ENCODE assay signal across 8 mouse cellular contexts in the genomic region with DNA sequence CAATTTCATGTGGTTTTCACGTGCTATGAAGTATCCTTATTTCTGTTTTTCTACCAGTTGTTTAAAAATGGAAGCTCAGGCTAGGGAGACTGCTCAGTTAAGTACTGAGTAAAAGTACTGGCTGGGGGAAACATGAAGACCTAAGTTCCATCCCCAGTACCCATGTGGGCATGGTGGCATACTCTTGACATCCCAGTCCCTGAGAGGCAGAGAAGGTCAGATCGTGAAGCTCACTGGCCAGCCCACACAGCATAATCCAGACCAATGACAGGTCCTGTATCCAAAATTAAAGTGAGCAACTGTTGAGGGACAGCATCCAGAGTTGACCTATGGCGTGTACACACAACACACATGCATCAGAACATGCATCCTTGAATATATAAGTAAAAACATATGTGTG. TPM values are rescaled to one million over a fixed set of nuclear protein-coding genes. Genes with fewer than 3 reads are reported as not detected.
A peak's percentile ranks its signal among the peaks of the same experiment; 100 is the strongest.
DNase-seq lines count a peak whose midpoint lies in the region; ATAC-seq and TF ChIP-seq lines count a peak whose summit lies in the region.

No protein-coding gene starts in this region.

- 0 out of 2 replicates have a peak overlapping the region, but pooled peaks have one; percentile 4 for H3K4me2 ChIP-seq in heart, embryonic 16.5 days (ENCODE audit: low read depth, low read length)
- peak overlapping the region; percentile 88 for H3K4me2 ChIP-seq in CH12.LX (ENCODE audit: insufficient read depth, low read depth, poor library complexity, severe bottlenecking)
- H3K4me2 ChIP-seq in limb, embryonic 15.5 days: peak overlapping the region; percentile 1; the same call in 1 of the 2 replicates

- in situ Hi-C loops in CH12.LX (cut with MboI; ENCODE audit: low pct_ligation_motif_present, low pct_unique_long_range_greater_than_20kb, low sequenced_read_pairs): no loop called here

- TF ChIP-seq RAD21 in CH12.LX (IDR thresholded peaks at IDR 0.05; ENCODE audit: low read depth, low read length): no peak

- H3K4me3 ChIP-seq in heart, embryonic 16.5 days (ENCODE audit: low read length): no peak overlapping the region
- H3K4me3 ChIP-seq in CH12.LX (replicated peaks in 1 of 3; ENCODE audit: low read depth in 2 of 3, low read length in 2 of 3, poor library complexity in 1 of 3): peak overlapping the region; percentile 60 to 95 (median 94)
- H3K4me3 ChIP-seq in limb, embryonic 15.5 days: no peak overlapping the region

- no peak for DNase-seq in heart, postnatal 4 days
- peak; percentile 17 for DNase-seq in A20 (ENCODE audit: low read depth, low spot score)
- no peak for DNase-seq in CH12.LX (ENCODE audit: extremely low read depth)
- no peak for DNase-seq in layer of hippocampus, postnatal 25 days (ENCODE audit: extremely low spot score in 1 of 2, low spot score in 1 of 2)
- no peak for DNase-seq in B cell, adult 2 months
- no peak for DNase-seq in frontal cortex, postnatal 25 days (ENCODE audit: low spot score in 2 of 2)

- H3K79me2 ChIP-seq in CH12.LX (replicated peaks; ENCODE audit: control insufficient read depth, extremely low read depth, insufficient read depth, poor library complexity, severe bottlenecking): peaks cover 33% of the 10 kb centered on the region

- WGBS in heart, embryonic 16.5 days: 64% methylated on average over 3 of the region's 3 CpGs
- 71% methylated on average over 3 of the region's 3 CpGs for WGBS in limb, embryonic 15.5 days

- TF ChIP-seq POLR2A in CH12.LX (IDR thresholded peaks at IDR 0.05; ENCODE audit: low read depth, low read length): no peak

- ATAC-seq in heart, embryonic 16.5 days (replicated peaks; ENCODE audit: extremely low read depth, insufficient read depth, low FRiP score): no peak
- ATAC-seq in limb, embryonic 15.5 days (ENCODE audit: insufficient number of reproducible peaks, low FRiP score, low TSS enrichment, low read depth): no peak

- no peak overlapping the region for H3K27ac ChIP-seq in heart, embryonic 16.5 days (ENCODE audit: low read length)
- H3K27ac ChIP-seq in CH12.LX (ENCODE audit: insufficient read depth, low read depth): peak overlapping the region; percentile 44; the same call in 1 of the 2 replicates
- H3K27ac ChIP-seq in limb, embryonic 15.5 days: no peak overlapping the region

- H3K9me3 ChIP-seq in heart, embryonic 16.5 days (replicated peaks; ENCODE audit: control insufficient read depth, low read length): no peaks in the 10 kb centered on the region
- peaks cover 6% of the 10 kb centered on the region for H3K9me3 ChIP-seq in CH12.LX (replicated peaks; ENCODE audit: low read length)
- H3K9me3 ChIP-seq in limb, embryonic 15.5 days: no peaks in the 10 kb centered on the region

- H3K9ac ChIP-seq in heart, embryonic 16.5 days (ENCODE audit: low read length): peak overlapping the region; percentile 86; the same call in 1 of the 2 replicates
- H3K9ac ChIP-seq in CH12.LX (ENCODE audit: insufficient read depth, low read depth): peak overlapping the region; percentile 83
- H3K9ac ChIP-seq in limb, embryonic 15.5 days: no peak overlapping the region

- H3K36me3 ChIP-seq in heart, embryonic 16.5 days (ENCODE audit: control insufficient read depth, insufficient read depth): peaks cover 6% of the 10 kb centered on the region
- peaks cover 17 to 45% of the 10 kb centered on the region in 2 experiments for H3K36me3 ChIP-seq in CH12.LX (replicated peaks in 1 of 2; ENCODE audit: control insufficient read depth in 1 of 2, insufficient read depth in 1 of 2, low read length in 1 of 2)
- peaks cover 9% of the 10 kb centered on the region; the same call in 1 of the 2 replicates for H3K36me3 ChIP-seq in limb, embryonic 15.5 days

- H3K27me3 ChIP-seq in heart, embryonic 16.5 days (ENCODE audit: control insufficient read depth, insufficient read depth, low read length): no peaks in the 10 kb centered on the region
- no peaks in the 10 kb centered on the region for H3K27me3 ChIP-seq in CH12.LX (replicated peaks)
- no peaks in the 10 kb centered on the region for H3K27me3 ChIP-seq in limb, embryonic 15.5 days

- H3K4me1 ChIP-seq in heart, embryonic 16.5 days (ENCODE audit: control insufficient read depth, insufficient read depth, low read length): peaks cover 8% of the 10 kb centered on the region
- H3K4me1 ChIP-seq in CH12.LX (ENCODE audit: control insufficient read depth in 1 of 2, insufficient read depth in 2 of 2): peaks cover 7 to 43% of the 10 kb centered on the region in 2 experiments; a peak in 3 of 4 replicates
- H3K4me1 ChIP-seq in limb, embryonic 15.5 days: peaks cover 17% of the 10 kb centered on the region; the same call in 1 of the 2 replicates

- no peak for TF ChIP-seq CTCF in CH12.LX (conservative IDR thresholded peaks at IDR 0.05 in 1 of 2, IDR thresholded peaks at IDR 0.05 in 1 of 2; ENCODE audit: low read depth in 2 of 2, low read length in 2 of 2)

- TF ChIP-seq EP300 in CH12.LX (IDR thresholded peaks at IDR 0.05; ENCODE audit: low read length): no peak

- dilution Hi-C loops in CH12.LX (cut with MboI; ENCODE audit: extremely low pct_ligation_motif_present, extremely low pct_unique_long_range_greater_than_20kb, low sequenced_read_pairs): no loop called here

TF ChIP-seq in CH12.LX, 34 proteins besides CTCF, POLR2A, EP300 and RAD21:
- TF ChIP-seq POLR2AphosphoS2 (IDR thresholded peaks at IDR 0.05; ENCODE audit: low read depth, low read length) (no peak), MAX (IDR thresholded peaks at IDR 0.05; ENCODE audit: low read length) (0 out of 2 replicates have a peak, but pooled peaks have one; percentile 8)

RNA-seq across cellular contexts. Expression of a gene that starts 1.5 kb away (rescaled TPM):
- polyA plus RNA-seq in heart, embryonic 16.5 days (2015; fragmentation: Nextera tagmentation; extraction: Ambion mirVana): 10.1 and 10.2 TPM in 2 replicates
- total RNA-seq in heart, postnatal 4 days (2021): 1 to 10 TPM; 6.6 to 8.0 TPM
- 66.1 and 84.0 TPM in 2 replicates for total RNA-seq in CH12.LX (2012; rRNA removed)
- 85.6 and 90.3 TPM in 2 replicates for total RNA-seq in CH12.LX (2014; rRNA removed)
- 94.8 and 97.7 TPM in 2 replicates for polyA plus RNA-seq in CH12.LX (2012; ENCODE audit: insufficient read length, low read depth)
- 8.3 and 9.0 TPM in 2 replicates for polyA plus RNA-seq in limb, embryonic 15.5 days (2015; fragmentation: Nextera tagmentation; extraction: Ambion mirVana)
- total RNA-seq in layer of hippocampus, postnatal 25 days (2021): 1 to 10 TPM; 8.4 to 9.2 TPM

Comparison
In these comparisons a context has a peak if more than half of its experiments do, and no peak if none do; other contexts are left out.
1. H3K4me2 ChIP-seq: peak in every context shown above with its lines; median percentile 88 in CH12.LX; 4 in heart, embryonic 16.5 days; 1 in limb, embryonic 15.5 days.
2. H3K4me3 ChIP-seq: peak in CH12.LX (3 of 3); none in heart, embryonic 16.5 days (single experiment) and limb, embryonic 15.5 days (single experiment).
3. RNA of a gene that starts 1.5 kb away (total RNA-seq): 66.1 to 90.3 TPM in CH12.LX; 8.4 to 9.2 TPM in layer of hippocampus, postnatal 25 days and 6.6 to 8.0 TPM in heart, postnatal 4 days; every median in the first group is over 4 times any median in the second.